9 mouse cellular contexts compared by ENCODE assay signal in the genomic region with DNA sequence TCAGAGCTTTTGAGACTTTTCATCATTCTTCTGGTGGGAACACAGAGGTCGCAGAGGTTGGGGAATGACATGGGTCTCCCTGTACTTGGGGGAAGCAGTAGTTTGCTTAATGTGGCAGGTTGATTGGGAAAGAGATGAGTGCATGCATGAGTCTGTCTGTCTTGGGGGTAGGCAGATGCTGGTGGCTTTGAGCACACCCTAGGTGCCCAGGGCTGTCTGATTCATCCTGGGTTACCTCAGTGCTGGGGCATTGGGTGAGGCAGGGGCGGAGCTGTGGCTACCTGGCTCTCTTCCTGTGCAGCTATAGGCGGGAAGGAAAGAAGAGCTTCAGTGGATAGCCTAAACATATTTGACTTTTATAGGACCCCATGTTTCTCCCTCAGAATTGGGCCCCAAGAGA. TPM values are rescaled to one million over a fixed set of nuclear protein-coding genes. Genes with fewer than 3 reads are reported as not detected.
DNase-seq lines count a peak whose midpoint lies in the region; ATAC-seq and TF ChIP-seq lines count a peak whose summit lies in the region.
"Had no signal": no experiment of that assay in that cellular context is flagged by ENCODE, and none has a peak within 500 bp of the region (broad histone marks: within the 10 kb centered on the region; RNA-seq: fewer than 3 reads in every experiment).

No protein-coding gene starts in this region.

- H3K4me1 ChIP-seq in heart, embryonic 10.5 days = peaks cover 68% of the 10 kb centered on the region
- peaks cover 34% of the 10 kb centered on the region for H3K4me1 ChIP-seq in liver, postnatal 0 days (ENCODE audit: insufficient read depth)

- no peak for TF ChIP-seq EP300 in liver, postnatal 0 days (IDR thresholded peaks at IDR 0.05; ENCODE audit: low read depth)

- TF ChIP-seq CTCF in left cerebral cortex, adult 2 months (IDR thresholded peaks at IDR 0.05) = no peak
- TF ChIP-seq CTCF in liver, postnatal 0 days (IDR thresholded peaks at IDR 0.05; ENCODE audit: low read depth) = no peak

- 87% methylated on average over 3 of the region's 3 CpGs for WGBS in heart, embryonic 10.5 days
- 68% methylated on average over 3 of the region's 3 CpGs for WGBS in liver, postnatal 0 days (ENCODE audit: insufficient replicate concordance)

- DNase-seq in heart, embryonic 10.5 days (ENCODE audit: low spot score) = no peak
- DNase-seq in heart, postnatal 10 days = no peak
- no peak for DNase-seq in left cerebral cortex, adult 2 months (ENCODE audit: extremely low spot score in 1 of 2, low spot score in 2 of 2)
- no peak for DNase-seq in left cerebral cortex, adult 8-10 months (ENCODE audit: low spot score in 2 of 2)
- DNase-seq in liver, postnatal 0 days = no peak
- no peak for DNase-seq in lung, postnatal 36 days
- no peak for DNase-seq in thymus, postnatal 25 days

- H3K36me3 ChIP-seq in heart, embryonic 10.5 days = peaks cover 25% of the 10 kb centered on the region
- peaks cover 28% of the 10 kb centered on the region for H3K36me3 ChIP-seq in liver, postnatal 0 days (replicated peaks; ENCODE audit: insufficient read depth, low read length)

- 0 out of 2 replicates have a peak, but pooled peaks have one; percentile 6 for ATAC-seq in common myeloid progenitor, adult 5-6 weeks (replicated peaks; ENCODE audit: low read depth, poor library complexity, severe bottlenecking)
- no peak for ATAC-seq in liver, postnatal 0 days

- no peak overlapping the region for H3K4me2 ChIP-seq in liver, postnatal 0 days (ENCODE audit: low read depth, low read length)

- H3K9me3 ChIP-seq in heart, embryonic 10.5 days = no peaks in the 10 kb centered on the region
- no peaks in the 10 kb centered on the region for H3K9me3 ChIP-seq in liver, postnatal 0 days (ENCODE audit: low read length)

- H3K4me3 ChIP-seq in heart, embryonic 10.5 days = no peak overlapping the region; the same call in 1 of the 2 replicates
- no peak overlapping the region for H3K4me3 ChIP-seq in left cerebral cortex, adult 2 months
- no peak overlapping the region for H3K4me3 ChIP-seq in liver, postnatal 0 days (ENCODE audit: low read depth, low read length)

- intact Hi-C loops in heart, postnatal 10 days (cut with DNase I) = no loop called here
- intact Hi-C loops in left cerebral cortex, adult 2 months (cut with DNase I) = no loop called here

- no peaks in the 10 kb centered on the region for H3K27me3 ChIP-seq in heart, embryonic 10.5 days (ENCODE audit: insufficient read depth, poor library complexity, severe bottlenecking)
- H3K27me3 ChIP-seq in liver, postnatal 0 days (ENCODE audit: insufficient read depth, low read length) = no peaks in the 10 kb centered on the region

- H3K27ac ChIP-seq in heart, embryonic 10.5 days = peak overlapping the region; percentile 84
- peak overlapping the region; percentile 73 for H3K27ac ChIP-seq in left cerebral cortex, adult 2 months
- peak overlapping the region; percentile 11; the same call in 1 of the 2 replicates for H3K27ac ChIP-seq in liver, postnatal 0 days (ENCODE audit: low read depth)

- H3K9ac ChIP-seq in liver, postnatal 0 days (replicated peaks) = no peak overlapping the region

RNA-seq across cellular contexts. Expression of a gene that starts 16.8 kb away (rescaled TPM):
- polyA plus RNA-seq in heart, embryonic 10.5 days (2016; fragmentation: Nextera tagmentation; extraction: Ambion mirVana) = 94.8 and 106 TPM in 2 replicates
- total RNA-seq in heart, postnatal 10 days (2021) = 100 to 1,000 TPM; 171 to 174 TPM
- total RNA-seq in left cerebral cortex, adult 2 months (2021) = 100 to 1,000 TPM; 115 to 116 TPM
- total RNA-seq in left cerebral cortex, adult 8-10 months (2022) = 100 to 1,000 TPM in 3 of 4 experiments, 10 to 100 TPM in 1; 98.3 to 115 (median 109) TPM
- 43.7 and 49.5 TPM in 2 replicates for total RNA-seq in common myeloid progenitor, adult 5-6 weeks (2017)
- 24.0 and 25.5 TPM in 2 replicates for polyA plus RNA-seq in liver, postnatal 0 days (2015; fragmentation: Nextera tagmentation; extraction: Ambion mirVana)

RNA-seq across cellular contexts. Expression of a gene that starts 45.6 kb away (rescaled TPM):
- polyA plus RNA-seq in heart, embryonic 10.5 days (2016; fragmentation: Nextera tagmentation; extraction: Ambion mirVana) = not detected in 2 replicates
- not detected for total RNA-seq in heart, postnatal 10 days (2021)
- 100 to 1,000 TPM in 1 of 2 experiments, 10 to 100 TPM in 1; 99.1 to 101 TPM for total RNA-seq in left cerebral cortex, adult 2 months (2021)
- total RNA-seq in left cerebral cortex, adult 8-10 months (2022) = 10 to 100 TPM; 81.9 to 99.6 (median 88.5) TPM
- 0.29 TPM in 1 of 2 replicates, not detected in the other for total RNA-seq in common myeloid progenitor, adult 5-6 weeks (2017)
- polyA plus RNA-seq in liver, postnatal 0 days (2015; fragmentation: Nextera tagmentation; extraction: Ambion mirVana) = not detected in 2 replicates
- total RNA-seq: gastrocnemius, postnatal 4 days had no signal

RNA-seq across cellular contexts. Expression of a gene that starts 55.1 kb away (rescaled TPM):
- 36.3 and 37.4 TPM in 2 replicates for polyA plus RNA-seq in heart, embryonic 10.5 days (2016; fragmentation: Nextera tagmentation; extraction: Ambion mirVana)
- 10 to 100 TPM; 60.3 to 65.0 TPM for total RNA-seq in heart, postnatal 10 days (2021)
- total RNA-seq in left cerebral cortex, adult 2 months (2021) = 10 to 100 TPM; 25.9 to 27.1 TPM
- 10 to 100 TPM; 26.1 to 34.5 (median 31.0) TPM for total RNA-seq in left cerebral cortex, adult 8-10 months (2022)
- 15.0 and 18.0 TPM in 2 replicates for total RNA-seq in common myeloid progenitor, adult 5-6 weeks (2017)
- polyA plus RNA-seq in liver, postnatal 0 days (2015; fragmentation: Nextera tagmentation; extraction: Ambion mirVana) = 8.6 and 9.0 TPM in 2 replicates

RNA-seq across cellular contexts. Expression of a gene that starts 55.1 kb away (rescaled TPM):
- 54.1 and 55.6 TPM in 2 replicates for polyA plus RNA-seq in heart, embryonic 10.5 days (2016; fragmentation: Nextera tagmentation; extraction: Ambion mirVana)
- 10 to 100 TPM; 32.5 to 35.1 TPM for total RNA-seq in heart, postnatal 10 days (2021)
- total RNA-seq in left cerebral cortex, adult 2 months (2021) = 100 to 1,000 TPM; 746 to 788 TPM
- total RNA-seq in left cerebral cortex, adult 8-10 months (2022) = 100 to 1,000 TPM; 675 to 760 (median 715) TPM
- total RNA-seq in common myeloid progenitor, adult 5-6 weeks (2017) = 5.5 and 6.0 TPM in 2 replicates
- 46.5 and 49.3 TPM in 2 replicates for polyA plus RNA-seq in liver, postnatal 0 days (2015; fragmentation: Nextera tagmentation; extraction: Ambion mirVana)

Comparison
In these comparisons a context has a peak if more than half of its experiments do, and no peak if none do; other contexts are left out.
1. H3K27ac ChIP-seq: peak in every context shown above with its lines; median percentile 84 in heart, embryonic 10.5 days; 73 in left cerebral cortex, adult 2 months; 11 in liver, postnatal 0 days.
2. RNA of a gene that starts 45.6 kb away (total RNA-seq): 99.1 to 101 TPM in left cerebral cortex, adult 2 months and 81.9 to 99.6 TPM in left cerebral cortex, adult 8-10 months; not detected in heart, postnatal 10 days and 0.29 TPM in common myeloid progenitor, adult 5-6 weeks; every median in the first group is over 10 times any median in the second.